Mouse (Mus musculus) small intestine, adult 2 months (tissue): ENCODE measurements around the gene Gdf10.

Source experiments
- CTCF ChIP-seq: fragments of 200-500 bp; IDR thresholded peaks from 2 replicates; pipeline ENCODE4 v1.5.1; 2012; ENCODE audit warnings: low read depth, mild to moderate bottlenecking, control low read depth, inconsistent platforms, low read length, moderate library complexity, mixed read lengths; ENCODE audit not compliant: insufficient replicate concordance, insufficient read length; ENCODE audit errors: extremely low read depth
- POLR2A ChIP-seq: fragments of 200-500 bp; IDR thresholded peaks from 2 replicates; pipeline ENCODE4 v1.6.1; 2012; ENCODE audit warnings: low read depth, mild to moderate bottlenecking, control low read depth, inconsistent platforms, low read length, moderate library complexity

GRCm38 (mm10) chr14:33878826-33879225 is 44.6 kb upstream of the Gdf10 start:
- TF ChIP-seq POLR2A (no peak), CTCF (no peak)
